Mouse (Mus musculus): Measurements from ENCODE around the gene Ppp4r3a. TPM values are rescaled to one million over a fixed set of nuclear protein-coding genes. Genes with fewer than 3 reads are reported as not detected.

The Ppp4r3a gene
- polyA plus RNA-seq, 1 experiment from 2014 or later = 33.8 TPM

DNA sequence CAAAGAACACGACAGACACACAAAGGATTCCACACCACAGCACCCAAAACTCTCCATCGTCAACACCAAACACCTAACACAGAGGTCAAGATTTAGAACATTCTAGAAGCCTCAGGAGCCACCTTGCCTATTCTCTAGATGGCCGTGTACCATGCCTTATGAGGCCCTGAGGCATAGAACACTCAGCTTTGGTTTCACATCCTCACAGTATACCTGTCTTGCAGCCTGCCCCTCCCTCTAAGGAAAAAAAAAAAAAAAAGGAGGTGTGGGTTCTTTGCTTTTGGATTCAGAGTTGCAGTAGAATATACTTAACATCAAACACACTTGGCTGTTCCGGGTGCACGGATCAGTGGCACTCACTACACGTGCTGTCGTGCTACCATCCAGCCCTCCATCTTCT lies 72.5 kb downstream of the Ppp4r3a start:
- no peak for ATAC-seq (ENCODE audit: insufficient number of reproducible peaks, insufficient read depth, low FRiP score, low read depth)

DNA sequence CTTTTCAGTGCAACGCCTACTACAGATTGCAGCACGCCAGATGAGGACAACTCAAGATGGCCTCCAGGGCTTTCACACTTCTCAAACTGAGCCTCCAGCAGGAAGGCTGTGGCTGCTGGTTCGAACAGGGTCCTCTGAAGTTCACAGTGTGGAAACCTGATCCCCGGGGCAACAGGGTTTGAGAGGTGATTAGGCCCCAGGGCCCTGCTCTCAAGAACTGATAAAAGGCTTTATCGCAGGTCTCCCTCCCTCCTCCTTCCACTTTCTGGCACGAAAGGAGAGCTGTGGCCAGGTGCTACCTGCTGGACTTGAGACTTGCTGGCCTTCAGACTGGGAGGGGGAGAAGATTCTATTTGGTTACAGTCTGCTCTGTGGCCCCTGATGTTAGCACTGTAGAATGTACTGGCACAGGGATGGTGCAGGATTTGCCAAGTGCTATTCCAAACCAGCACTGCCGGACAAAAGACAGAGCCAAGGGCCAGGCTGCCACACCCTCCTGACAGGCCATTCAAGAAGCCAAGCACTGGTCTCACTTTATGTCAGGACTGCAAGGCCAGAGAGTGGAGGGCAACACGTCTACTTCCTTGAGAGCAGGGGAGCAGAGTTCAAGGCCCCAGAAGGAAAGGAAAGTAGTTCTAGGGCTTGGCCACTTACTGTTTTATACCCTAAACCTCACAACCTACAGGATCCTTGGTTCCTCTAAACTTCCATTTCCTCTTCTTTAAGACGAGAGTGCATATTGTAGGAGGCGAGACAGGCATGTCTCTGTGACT lies 73.2 kb downstream of the Ppp4r3a start:
- no peaks in the 10 kb centered on the region for H3K9me3 ChIP-seq (ENCODE audit: control insufficient read depth, low read length)
- no peak overlapping the region for H3K4me2 ChIP-seq (ENCODE audit: low read length)
- H3K36me3 ChIP-seq (ENCODE audit: control insufficient read depth, insufficient read depth, low read length) = no peaks in the 10 kb centered on the region
- ATAC-seq (ENCODE audit: insufficient number of reproducible peaks, insufficient read depth, low FRiP score, low read depth) = no peak
- peaks cover 29 to 30% of the 10 kb centered on the region in 2 experiments for H3K4me1 ChIP-seq (ENCODE audit: control insufficient read depth in 2 of 2, insufficient read depth in 2 of 2, low read length in 2 of 2)
- WGBS = 55% methylated on average over 10 of the region's 10 CpGs
- no peaks in the 10 kb centered on the region for H3K27me3 ChIP-seq (ENCODE audit: control insufficient read depth, insufficient read depth, low read length)
- no peak overlapping the region for H3K27ac ChIP-seq (replicated peaks in 1 of 2; ENCODE audit: control insufficient read depth in 1 of 2, insufficient read depth in 1 of 2, low read depth in 2 of 2, low read length in 2 of 2)
- H3K4me3 ChIP-seq (ENCODE audit: control insufficient read depth in 1 of 2, insufficient read depth in 1 of 2, low read depth in 1 of 2, low read length in 2 of 2) = no peak overlapping the region
- H3K9ac ChIP-seq (ENCODE audit: low read length) = no peak overlapping the region

More for the DNA sequence above, 72.5 kb downstream of the Ppp4r3a start:
- Histone ChIP-seq H3K9ac (ENCODE audit: low read length) (no peak overlapping the region), H3K36me3 (ENCODE audit: control insufficient read depth, insufficient read depth, low read length) (no peaks in the 10 kb centered on the region), H3K4me3 (ENCODE audit: control insufficient read depth in 1 of 2, insufficient read depth in 1 of 2, low read depth in 1 of 2, low read length in 2 of 2) (no peak overlapping the region), H3K4me1 (ENCODE audit: control insufficient read depth in 2 of 2, insufficient read depth in 2 of 2, low read length in 2 of 2) (peaks cover 30 to 32% of the 10 kb centered on the region in 2 experiments), H3K27me3 (ENCODE audit: control insufficient read depth, insufficient read depth, low read length) (no peaks in the 10 kb centered on the region), H3K27ac (replicated peaks in 1 of 2; ENCODE audit: control insufficient read depth in 1 of 2, insufficient read depth in 1 of 2, low read depth in 2 of 2, low read length in 2 of 2) (no peak overlapping the region), H3K9me3 (ENCODE audit: control insufficient read depth, low read length) (no peaks in the 10 kb centered on the region), H3K4me2 (ENCODE audit: low read length) (no peak overlapping the region)
- WGBS = 93% methylated on average over 7 of the region's 7 CpGs

DNA sequence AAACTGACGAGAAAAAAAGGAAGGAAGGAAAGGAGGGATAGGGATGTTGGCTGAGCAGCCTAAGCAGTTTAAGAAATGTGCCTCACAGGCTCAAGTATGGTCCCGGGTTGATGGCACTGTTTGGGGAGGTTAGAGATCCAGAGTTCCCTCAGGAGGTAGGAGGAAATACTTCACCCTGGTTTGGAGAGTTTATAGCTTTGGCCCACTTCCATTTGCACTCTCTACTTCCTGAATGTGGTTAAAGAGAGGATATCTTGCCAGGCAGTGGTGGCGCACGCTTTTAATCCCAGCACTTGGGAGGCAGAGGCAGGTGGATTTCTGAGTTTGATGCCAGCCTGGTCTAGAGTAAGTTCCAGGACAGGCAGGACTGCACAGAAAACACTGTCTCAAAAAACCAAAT lies 74.3 kb downstream of the Ppp4r3a start:
- Histone ChIP-seq H3K27ac (replicated peaks in 1 of 2; ENCODE audit: control insufficient read depth in 1 of 2, insufficient read depth in 1 of 2, low read depth in 2 of 2, low read length in 2 of 2) (no peak overlapping the region), H3K27me3 (ENCODE audit: control insufficient read depth, insufficient read depth, low read length) (no peaks in the 10 kb centered on the region), H3K4me2 (ENCODE audit: low read length) (no peak overlapping the region), H3K36me3 (ENCODE audit: control insufficient read depth, insufficient read depth, low read length) (no peaks in the 10 kb centered on the region), H3K9me3 (ENCODE audit: control insufficient read depth, low read length) (no peaks in the 10 kb centered on the region), H3K9ac (ENCODE audit: low read length) (no peak overlapping the region), H3K4me1 (ENCODE audit: control insufficient read depth in 2 of 2, insufficient read depth in 2 of 2, low read length in 2 of 2) (peaks cover 29 to 30% of the 10 kb centered on the region in 2 experiments), H3K4me3 (ENCODE audit: control insufficient read depth in 1 of 2, insufficient read depth in 1 of 2, low read depth in 1 of 2, low read length in 2 of 2) (no peak overlapping the region)
- WGBS = 84% methylated on average over 4 of the region's 4 CpGs
- ATAC-seq (ENCODE audit: insufficient number of reproducible peaks, insufficient read depth, low FRiP score, low read depth) = no peak

GRCm38 (mm10) chr12:101008648-101009047 lies 74.9 kb downstream of the Ppp4r3a start:
- ATAC-seq (ENCODE audit: insufficient number of reproducible peaks, insufficient read depth, low FRiP score, low read depth) = no peak
- Histone ChIP-seq H3K4me2 (ENCODE audit: low read length) (no peak overlapping the region), H3K27ac (replicated peaks in 1 of 2; ENCODE audit: control insufficient read depth in 1 of 2, insufficient read depth in 1 of 2, low read depth in 2 of 2, low read length in 2 of 2) (no peak overlapping the region), H3K27me3 (ENCODE audit: control insufficient read depth, insufficient read depth, low read length) (no peaks in the 10 kb centered on the region), H3K36me3 (ENCODE audit: control insufficient read depth, insufficient read depth, low read length) (no peaks in the 10 kb centered on the region), H3K4me1 (ENCODE audit: control insufficient read depth in 2 of 2, insufficient read depth in 2 of 2, low read length in 2 of 2) (peaks cover 29 to 30% of the 10 kb centered on the region in 2 experiments), H3K9ac (ENCODE audit: low read length) (no peak overlapping the region), H3K9me3 (ENCODE audit: control insufficient read depth, low read length) (no peaks in the 10 kb centered on the region), H3K4me3 (ENCODE audit: control insufficient read depth in 1 of 2, insufficient read depth in 1 of 2, low read depth in 1 of 2, low read length in 2 of 2) (no peak overlapping the region)
- 54% methylated on average over 4 of the region's 4 CpGs for WGBS

DNA sequence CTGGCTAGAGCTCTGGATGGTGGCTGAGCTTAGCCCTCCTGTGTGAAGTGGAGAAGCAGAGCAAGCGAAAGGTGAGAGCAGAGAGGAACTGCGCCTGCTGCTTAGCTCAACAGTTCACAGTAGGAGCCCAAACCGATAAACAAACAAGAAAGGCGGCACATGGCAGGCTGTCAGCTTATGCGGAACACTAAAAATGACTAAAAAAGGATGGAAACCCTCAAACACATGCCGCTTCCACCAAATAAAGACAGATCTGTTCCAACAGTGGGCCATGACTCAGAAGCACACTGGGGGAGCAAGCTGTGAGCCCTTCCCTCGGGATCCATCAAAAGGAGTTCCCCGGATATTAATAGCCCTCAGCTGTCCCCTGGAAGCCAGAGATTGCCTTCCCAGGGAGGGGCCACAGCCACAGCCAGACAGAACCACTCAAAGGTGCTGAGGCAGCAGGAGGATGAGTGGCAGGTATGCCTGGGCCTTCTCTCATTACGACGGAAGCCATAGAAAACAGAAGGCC lies 75.5 kb downstream of the Ppp4r3a start:
- no peak overlapping the region for H3K4me3 ChIP-seq (ENCODE audit: control insufficient read depth in 1 of 2, insufficient read depth in 1 of 2, low read depth in 1 of 2, low read length in 2 of 2)
- no peaks in the 10 kb centered on the region for H3K27me3 ChIP-seq (ENCODE audit: control insufficient read depth, insufficient read depth, low read length)
- H3K9me3 ChIP-seq (ENCODE audit: control insufficient read depth, low read length) = no peaks in the 10 kb centered on the region
- no peaks in the 10 kb centered on the region for H3K36me3 ChIP-seq (ENCODE audit: control insufficient read depth, insufficient read depth, low read length)
- H3K4me2 ChIP-seq (ENCODE audit: low read length) = no peak overlapping the region
- no peak overlapping the region for H3K27ac ChIP-seq (replicated peaks in 1 of 2; ENCODE audit: control insufficient read depth in 1 of 2, insufficient read depth in 1 of 2, low read depth in 2 of 2, low read length in 2 of 2)
- H3K9ac ChIP-seq (ENCODE audit: low read length) = no peak overlapping the region
- peaks cover 29 to 30% of the 10 kb centered on the region in 2 experiments for H3K4me1 ChIP-seq (ENCODE audit: control insufficient read depth in 2 of 2, insufficient read depth in 2 of 2, low read length in 2 of 2)
- 37% methylated on average over 10 of the region's 10 CpGs for WGBS
- no peak for ATAC-seq (ENCODE audit: insufficient number of reproducible peaks, insufficient read depth, low FRiP score, low read depth)

GRCm38 (mm10) chr12:101007427-101007826 lies 76.1 kb downstream of the Ppp4r3a start:
- H3K36me3 ChIP-seq (ENCODE audit: control insufficient read depth, insufficient read depth, low read length) = no peaks in the 10 kb centered on the region
- no peak overlapping the region for H3K27ac ChIP-seq (replicated peaks in 1 of 2; ENCODE audit: control insufficient read depth in 1 of 2, insufficient read depth in 1 of 2, low read depth in 2 of 2, low read length in 2 of 2)
- peaks cover 25 to 26% of the 10 kb centered on the region in 2 experiments for H3K4me1 ChIP-seq (ENCODE audit: control insufficient read depth in 2 of 2, insufficient read depth in 2 of 2, low read length in 2 of 2)
- no peak for ATAC-seq (ENCODE audit: insufficient number of reproducible peaks, insufficient read depth, low FRiP score, low read depth)
- H3K4me2 ChIP-seq (ENCODE audit: low read length) = no peak overlapping the region
- H3K9ac ChIP-seq (ENCODE audit: low read length) = no peak overlapping the region
- WGBS = 58% methylated on average over 9 of the region's 9 CpGs
- no peak overlapping the region for H3K4me3 ChIP-seq (ENCODE audit: control insufficient read depth in 1 of 2, insufficient read depth in 1 of 2, low read depth in 1 of 2, low read length in 2 of 2)
- H3K27me3 ChIP-seq (ENCODE audit: control insufficient read depth, insufficient read depth, low read length) = no peaks in the 10 kb centered on the region
- H3K9me3 ChIP-seq (ENCODE audit: control insufficient read depth, low read length) = no peaks in the 10 kb centered on the region

- Histone ChIP-seq H3K27me3 (ENCODE audit: control insufficient read depth, insufficient read depth, low read length) (no peaks in the 10 kb centered on the region), H3K4me2 (ENCODE audit: low read length) (no peak overlapping the region), H3K4me3 (ENCODE audit: control insufficient read depth in 1 of 2, insufficient read depth in 1 of 2, low read depth in 1 of 2, low read length in 2 of 2) (no peak overlapping the region), H3K4me1 (ENCODE audit: control insufficient read depth in 2 of 2, insufficient read depth in 2 of 2, low read length in 2 of 2) (peaks cover 18 to 20% of the 10 kb centered on the region in 2 experiments), H3K9ac (ENCODE audit: low read length) (no peak overlapping the region), H3K36me3 (ENCODE audit: control insufficient read depth, insufficient read depth, low read length) (no peaks in the 10 kb centered on the region), H3K27ac (replicated peaks in 1 of 2; ENCODE audit: control insufficient read depth in 1 of 2, insufficient read depth in 1 of 2, low read depth in 2 of 2, low read length in 2 of 2) (no peak overlapping the region), H3K9me3 (ENCODE audit: control insufficient read depth, low read length) (no peaks in the 10 kb centered on the region)
- 77% methylated on average over 12 of the region's 12 CpGs for WGBS
- no peak for ATAC-seq (ENCODE audit: insufficient number of reproducible peaks, insufficient read depth, low FRiP score, low read depth)
Measured at GRCm38 (mm10) chr12:101005665-101006420, 77.7 kb downstream of the Ppp4r3a start.
